Mouse (Mus musculus): ENCODE results near the gene Spn.
"Not testable (repeated sequence)": the region's sequence is repeated elsewhere in the genome, so short reads cannot be mapped to it uniquely, and the experiment has no call there.

The Spn gene

DNA sequence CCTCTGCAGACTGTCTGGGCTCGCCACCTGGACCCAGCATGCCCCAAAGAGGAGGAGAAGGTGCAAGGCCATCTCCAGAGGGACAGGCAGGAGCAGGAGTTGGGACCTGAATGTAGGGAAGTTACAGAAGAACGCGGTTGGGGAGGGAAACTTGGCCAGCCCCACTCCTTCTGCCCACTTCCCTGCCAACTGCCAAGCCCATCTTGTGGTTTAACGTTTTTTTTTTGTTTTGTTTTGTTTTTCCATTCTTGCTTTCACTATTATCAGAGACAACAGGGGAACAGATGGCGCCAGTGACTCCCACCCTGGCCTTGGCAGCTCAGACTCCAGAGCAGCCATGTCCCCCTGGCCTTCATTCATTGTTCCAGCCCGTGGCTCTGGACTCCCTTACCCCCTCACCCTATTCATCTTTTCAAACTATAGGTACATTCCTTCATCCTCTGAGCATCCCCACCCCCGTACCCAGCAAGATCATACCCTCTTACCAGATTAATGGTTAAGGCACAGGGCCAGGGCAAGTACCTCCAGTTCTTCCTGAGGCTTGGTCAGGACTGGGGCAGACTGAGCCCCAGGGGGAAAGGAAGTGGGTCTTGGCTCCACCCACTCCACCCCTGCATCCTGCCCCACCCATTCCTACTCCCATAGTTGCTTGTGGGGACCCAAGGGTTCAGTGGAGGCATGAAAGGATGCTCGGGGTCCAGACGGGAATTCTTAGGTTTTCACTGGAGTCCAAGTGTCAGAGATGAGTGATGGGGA lies at the start of gene Spn:
TSS of gene Spn (minus strand) at position 562 of the 756 bp plus-strand sequence.
- Histone ChIP-seq H3K4me3 (replicated peaks; ENCODE audit: low read length) (peak within 1 kb of the TSS; percentile 69), H3K4me1 (replicated peaks; ENCODE audit: low read depth, low read length) (peaks cover 82% of the 10 kb centered on the region), H3K36me3 (ENCODE audit: insufficient read depth, low read length) (peaks cover 35% of the 10 kb centered on the region), H3K9me3 (ENCODE audit: low read length) (no peaks in the 10 kb centered on the region), H3K27me3 (ENCODE audit: insufficient read depth, low read length) (no peaks in the 10 kb centered on the region)
- TF ChIP-seq POU5F1 (IDR thresholded peaks at IDR 0.05; ENCODE audit: borderline replicate concordance, low read length) (no peak), NANOG (IDR thresholded peaks at IDR 0.05; ENCODE audit: borderline replicate concordance, low read length) (no peak), CTCF (conservative IDR thresholded peaks at IDR 0.05; ENCODE audit: low read length) (no peak)

DNA sequence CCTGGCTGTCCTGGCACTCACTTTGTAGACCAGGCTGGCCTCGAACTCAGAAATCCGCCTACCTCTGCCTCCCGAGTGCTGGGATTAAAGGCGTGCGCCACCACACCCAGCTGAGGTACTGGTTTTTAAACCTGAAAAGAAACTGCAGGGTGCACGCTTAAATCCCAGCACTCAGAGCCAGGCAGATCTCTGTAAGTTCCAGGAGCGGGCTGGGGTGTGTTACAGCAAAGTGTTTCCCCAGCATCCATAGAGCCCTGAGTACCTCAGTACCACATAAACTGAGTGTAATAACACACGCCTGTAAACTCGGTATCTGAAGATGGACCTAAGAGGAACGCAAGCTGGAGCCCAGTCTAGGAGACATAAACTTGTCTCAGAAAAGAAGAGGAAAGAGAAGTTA lies 49.7 kb upstream of the Spn start:
- peaks cover 29% of the 10 kb centered on the region for H3K36me3 ChIP-seq (ENCODE audit: insufficient read depth, low read length)
- H3K9me3 ChIP-seq (ENCODE audit: low read length): no peaks in the 10 kb centered on the region
- no peak for TF ChIP-seq CTCF (conservative IDR thresholded peaks at IDR 0.05; ENCODE audit: low read length)
- TF ChIP-seq NANOG (IDR thresholded peaks at IDR 0.05; ENCODE audit: borderline replicate concordance, low read length): no peak
- TF ChIP-seq POU5F1 (IDR thresholded peaks at IDR 0.05; ENCODE audit: borderline replicate concordance, low read length): no peak
- 0 out of 2 replicates have a peak overlapping the region, but pooled peaks have one; percentile 1 for H3K4me3 ChIP-seq (replicated peaks; ENCODE audit: low read length)
- H3K4me1 ChIP-seq (replicated peaks; ENCODE audit: low read depth, low read length): peaks cover 84% of the 10 kb centered on the region
- H3K27me3 ChIP-seq (ENCODE audit: insufficient read depth, low read length): no peaks in the 10 kb centered on the region

DNA sequence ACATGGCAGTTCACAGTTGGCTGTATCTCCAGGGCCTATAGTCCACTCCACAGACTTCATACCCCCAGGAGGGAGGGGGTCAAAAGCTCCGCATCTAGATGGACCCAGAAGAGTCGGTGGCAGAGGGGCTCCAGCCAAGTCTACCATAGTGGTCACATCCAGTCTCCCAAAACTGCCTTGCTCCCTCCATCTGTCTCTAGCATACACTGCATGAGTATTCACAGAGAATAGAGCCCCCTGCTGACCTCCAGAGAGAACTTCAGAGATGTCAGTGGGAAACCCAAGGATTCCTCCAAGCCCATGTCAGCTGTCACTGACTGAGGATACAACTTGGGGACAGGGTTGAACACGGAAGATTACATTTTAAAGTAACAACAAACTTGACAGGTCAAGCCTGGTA lies 48.0 kb upstream of the Spn start:
- H3K27me3 ChIP-seq (ENCODE audit: insufficient read depth, low read length): no peaks in the 10 kb centered on the region
- H3K4me3 ChIP-seq (replicated peaks; ENCODE audit: low read length): no peak overlapping the region
- no peaks in the 10 kb centered on the region for H3K9me3 ChIP-seq (ENCODE audit: low read length)
- H3K4me1 ChIP-seq (replicated peaks; ENCODE audit: low read depth, low read length): peaks cover 67% of the 10 kb centered on the region
- peaks cover 13% of the 10 kb centered on the region; the same call in 1 of the 2 replicates for H3K36me3 ChIP-seq (ENCODE audit: insufficient read depth, low read length)
- peak; percentile 39; the same call in 1 of the 2 replicates for TF ChIP-seq CTCF (conservative IDR thresholded peaks at IDR 0.05; ENCODE audit: low read length)
- TF ChIP-seq NANOG (IDR thresholded peaks at IDR 0.05; ENCODE audit: borderline replicate concordance, low read length): no peak
- TF ChIP-seq POU5F1 (IDR thresholded peaks at IDR 0.05; ENCODE audit: borderline replicate concordance, low read length): no peak

DNA sequence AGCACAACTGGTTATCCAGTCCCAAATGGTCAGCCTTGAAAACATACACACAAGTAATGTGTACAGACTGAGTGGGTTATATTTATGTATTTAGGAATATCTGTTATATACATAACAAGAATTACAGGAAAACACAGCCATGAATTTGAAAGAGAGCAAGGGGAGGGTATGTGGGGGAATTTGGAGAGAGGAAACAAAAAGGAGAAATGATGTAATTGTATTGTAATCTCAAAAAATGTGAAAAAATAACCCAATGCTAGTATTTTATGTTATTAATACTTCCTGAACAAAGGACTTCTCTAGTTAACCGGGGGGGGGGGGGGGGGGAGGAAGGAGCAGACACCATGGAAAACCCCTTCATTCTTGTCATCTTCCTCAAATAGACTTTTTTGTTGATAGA lies 47.1 kb upstream of the Spn start:
- Histone ChIP-seq H3K36me3 (ENCODE audit: insufficient read depth, low read length) (peaks cover 4% of the 10 kb centered on the region; the same call in 1 of the 2 replicates), H3K4me1 (replicated peaks; ENCODE audit: low read depth, low read length) (peaks cover 58% of the 10 kb centered on the region), H3K27me3 (ENCODE audit: insufficient read depth, low read length) (no peaks in the 10 kb centered on the region), H3K9me3 (ENCODE audit: low read length) (no peaks in the 10 kb centered on the region), H3K4me3 (replicated peaks; ENCODE audit: low read length) (no peak overlapping the region)
- TF ChIP-seq POU5F1 (IDR thresholded peaks at IDR 0.05; ENCODE audit: borderline replicate concordance, low read length) (no peak), NANOG (IDR thresholded peaks at IDR 0.05; ENCODE audit: borderline replicate concordance, low read length) (no peak), CTCF (conservative IDR thresholded peaks at IDR 0.05; ENCODE audit: low read length) (no peak)

DNA sequence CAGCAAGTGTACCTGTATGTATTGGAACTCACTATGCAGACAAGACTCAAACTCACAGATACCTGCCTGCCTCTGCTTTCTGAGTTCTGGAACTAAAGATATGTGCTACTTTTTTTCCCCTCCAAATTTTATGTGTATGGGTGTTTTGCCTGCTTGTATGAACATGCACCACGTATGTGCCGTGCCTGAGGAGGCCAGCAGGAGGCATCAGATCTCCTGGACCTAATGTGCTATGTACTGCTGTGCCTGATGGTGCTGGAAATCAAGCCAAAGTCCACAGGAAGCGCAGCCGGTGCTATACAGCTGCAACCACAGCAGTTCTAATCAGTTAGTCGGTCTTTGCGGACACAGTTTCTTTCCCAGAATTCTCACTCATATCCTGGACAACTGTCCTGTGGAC lies 46.2 kb upstream of the Spn start:
- no peaks in the 10 kb centered on the region for H3K36me3 ChIP-seq (ENCODE audit: insufficient read depth, low read length)
- H3K4me3 ChIP-seq (replicated peaks; ENCODE audit: low read length): no peak overlapping the region
- peaks cover 49% of the 10 kb centered on the region for H3K4me1 ChIP-seq (replicated peaks; ENCODE audit: low read depth, low read length)
- no peaks in the 10 kb centered on the region for H3K27me3 ChIP-seq (ENCODE audit: insufficient read depth, low read length)
- TF ChIP-seq CTCF (conservative IDR thresholded peaks at IDR 0.05; ENCODE audit: low read length): peak; percentile 59
- TF ChIP-seq POU5F1 (IDR thresholded peaks at IDR 0.05; ENCODE audit: borderline replicate concordance, low read length): no peak
- H3K9me3 ChIP-seq (ENCODE audit: low read length): no peaks in the 10 kb centered on the region

DNA sequence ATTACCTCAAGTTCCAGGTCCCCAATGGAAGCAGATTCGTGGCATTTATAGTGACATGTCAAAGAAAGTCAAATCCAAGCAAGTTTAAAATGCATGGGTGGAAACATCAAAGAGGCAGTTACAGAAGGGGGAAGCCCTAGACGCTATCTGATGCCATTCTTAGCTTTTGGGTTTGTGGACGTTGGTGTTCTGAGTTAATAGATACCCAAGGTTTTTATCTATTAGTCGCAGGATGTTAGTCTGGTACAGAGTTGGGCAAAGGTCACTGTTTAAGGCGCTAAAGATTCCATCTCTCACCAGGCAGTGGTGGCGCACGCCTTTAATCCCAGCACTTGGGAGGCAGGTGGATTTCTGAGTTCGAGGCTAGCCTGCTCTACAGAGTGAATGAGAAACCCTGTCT lies 45.7 kb upstream of the Spn start:
- Histone ChIP-seq H3K4me1 (replicated peaks; ENCODE audit: low read depth, low read length) (peaks cover 47% of the 10 kb centered on the region), H3K27me3 (ENCODE audit: insufficient read depth, low read length) (no peaks in the 10 kb centered on the region), H3K36me3 (ENCODE audit: insufficient read depth, low read length) (no peaks in the 10 kb centered on the region), H3K9me3 (ENCODE audit: low read length) (no peaks in the 10 kb centered on the region), H3K4me3 (replicated peaks; ENCODE audit: low read length) (no peak overlapping the region)
- TF ChIP-seq CTCF (conservative IDR thresholded peaks at IDR 0.05; ENCODE audit: low read length): no peak
- TF ChIP-seq NANOG (IDR thresholded peaks at IDR 0.05; ENCODE audit: borderline replicate concordance, low read length): no peak
- no peak for TF ChIP-seq POU5F1 (IDR thresholded peaks at IDR 0.05; ENCODE audit: borderline replicate concordance, low read length)

DNA sequence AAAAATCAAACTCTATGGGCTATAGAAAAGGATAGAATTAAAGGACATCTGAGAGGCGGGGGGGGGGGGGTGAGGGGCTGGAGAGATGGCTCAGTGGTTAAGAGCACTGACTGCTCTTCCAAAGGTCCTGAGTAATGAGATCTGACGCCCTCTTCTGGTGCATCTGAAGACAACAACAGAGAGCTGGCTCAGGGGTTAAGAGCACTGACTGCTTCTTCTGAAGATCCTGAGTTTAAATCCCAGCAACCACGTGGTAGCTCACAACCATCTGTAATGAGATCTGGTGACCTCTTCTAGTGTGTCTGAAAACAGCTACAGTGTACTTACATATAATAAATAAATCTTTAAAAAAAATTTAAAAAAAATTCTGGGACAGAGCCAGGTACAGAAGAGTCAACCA lies 44.1 kb upstream of the Spn start:
- peaks cover 50% of the 10 kb centered on the region for H3K4me1 ChIP-seq (replicated peaks; ENCODE audit: low read depth, low read length)
- H3K27me3 ChIP-seq (ENCODE audit: insufficient read depth, low read length); H3K4me3 ChIP-seq (replicated peaks; ENCODE audit: low read length); H3K9me3 ChIP-seq (ENCODE audit: low read length); H3K36me3 ChIP-seq (ENCODE audit: insufficient read depth, low read length): not testable (repeated sequence)
- 0 out of 2 replicates have a peak, but pooled peaks have one; percentile 12 for TF ChIP-seq CTCF (conservative IDR thresholded peaks at IDR 0.05; ENCODE audit: low read length)

DNA sequence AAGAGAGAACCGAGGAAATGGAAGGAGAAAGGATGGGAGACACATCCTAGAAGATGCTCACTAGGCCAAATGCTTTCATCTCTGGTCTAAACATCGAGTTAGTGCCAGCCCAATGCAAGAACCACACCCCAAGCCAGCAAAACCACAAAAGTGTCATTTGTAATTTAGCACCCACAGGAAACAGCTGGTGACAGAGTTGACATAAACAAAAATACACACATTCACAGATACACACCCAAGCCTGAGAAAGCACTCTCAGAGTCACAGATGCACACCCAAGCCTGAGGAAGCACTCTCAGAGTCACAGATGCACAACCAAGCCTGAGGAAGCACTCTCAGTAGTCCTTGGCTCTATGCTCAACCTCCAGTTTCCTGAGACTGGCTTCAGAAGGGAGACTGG lies 43.2 kb upstream of the Spn start:
- no peak overlapping the region for H3K4me3 ChIP-seq (replicated peaks; ENCODE audit: low read length)
- H3K36me3 ChIP-seq (ENCODE audit: insufficient read depth, low read length): no peaks in the 10 kb centered on the region
- H3K9me3 ChIP-seq (ENCODE audit: low read length): no peaks in the 10 kb centered on the region
- no peaks in the 10 kb centered on the region for H3K27me3 ChIP-seq (ENCODE audit: insufficient read depth, low read length)
- H3K4me1 ChIP-seq (replicated peaks; ENCODE audit: low read depth, low read length): peaks cover 41% of the 10 kb centered on the region
- TF ChIP-seq CTCF (conservative IDR thresholded peaks at IDR 0.05; ENCODE audit: low read length): no peak
- no peak for TF ChIP-seq NANOG (IDR thresholded peaks at IDR 0.05; ENCODE audit: borderline replicate concordance, low read length)
- TF ChIP-seq POU5F1 (IDR thresholded peaks at IDR 0.05; ENCODE audit: borderline replicate concordance, low read length): no peak

DNA sequence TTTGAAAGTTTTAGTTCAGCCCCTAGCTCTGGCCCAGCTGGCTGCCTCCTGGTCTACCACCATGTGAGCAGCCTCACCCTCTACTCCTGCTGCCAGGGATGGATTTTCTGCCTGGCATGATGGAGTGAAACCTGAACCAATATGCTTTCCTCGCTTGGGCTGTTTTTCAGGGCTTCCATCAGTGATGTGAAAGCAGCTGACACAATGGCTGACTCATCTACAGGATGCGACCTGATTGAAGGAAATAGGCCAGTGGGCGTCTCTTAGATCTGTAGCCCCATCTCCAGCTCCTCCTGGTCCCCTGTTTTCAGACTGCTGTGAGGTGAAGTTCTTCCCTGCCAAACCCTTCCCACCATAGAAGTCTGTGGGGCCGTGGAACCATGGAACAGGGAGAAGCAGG lies 39.3 kb upstream of the Spn start:
- H3K4me3 ChIP-seq (replicated peaks; ENCODE audit: low read length): no peak overlapping the region
- no peaks in the 10 kb centered on the region for H3K27me3 ChIP-seq (ENCODE audit: insufficient read depth, low read length)
- no peaks in the 10 kb centered on the region for H3K36me3 ChIP-seq (ENCODE audit: insufficient read depth, low read length)
- TF ChIP-seq CTCF (conservative IDR thresholded peaks at IDR 0.05; ENCODE audit: low read length) (no peak), NANOG (IDR thresholded peaks at IDR 0.05; ENCODE audit: borderline replicate concordance, low read length) (no peak), POU5F1 (IDR thresholded peaks at IDR 0.05; ENCODE audit: borderline replicate concordance, low read length) (no peak)
- H3K9me3 ChIP-seq (ENCODE audit: low read length): no peaks in the 10 kb centered on the region
- H3K4me1 ChIP-seq (replicated peaks; ENCODE audit: low read depth, low read length): peaks cover 19% of the 10 kb centered on the region

All from E14TG2a.4 (cell line).